Mouse (Mus musculus): ENCODE measurements around the gene Lcn2. TPM values are rescaled to one million over a fixed set of nuclear protein-coding genes. Genes with fewer than 3 reads are reported as not detected.

The Lcn2 gene
- polyA plus RNA-seq, 1 experiment = 0.58 TPM

- Histone ChIP-seq H3K4me3 (ENCODE audit: insufficient read depth, low read length) (peak overlapping the region; percentile 97), H3K27ac (ENCODE audit: insufficient read depth, low read length) (peak overlapping the region; percentile 76), H3K4me1 (ENCODE audit: control insufficient read depth, insufficient read depth, low read length) (peaks cover 1% of the 10 kb centered on the region)
- TF ChIP-seq POLR2A (IDR thresholded peaks at IDR 0.05; ENCODE audit: extremely low read depth, insufficient read depth, low read length) = peak; percentile 84; the same call in 1 of the 2 replicates
- TF ChIP-seq CTCF (IDR thresholded peaks at IDR 0.05; ENCODE audit: extremely low read depth, insufficient read depth, low read length) = no peak
Observed at GRCm38 (mm10) chr2:32395946-32396621, 8.0 kb upstream of the Lcn2 start.

- peak within 1 kb of the TSS; percentile 97 for H3K4me3 ChIP-seq (ENCODE audit: insufficient read depth, low read length)
- H3K4me1 ChIP-seq (ENCODE audit: control insufficient read depth, insufficient read depth, low read length) = peaks cover 1% of the 10 kb centered on the region
- peak within 1 kb of the TSS; percentile 76 for H3K27ac ChIP-seq (ENCODE audit: insufficient read depth, low read length)
- TF ChIP-seq POLR2A (IDR thresholded peaks at IDR 0.05; ENCODE audit: extremely low read depth, insufficient read depth, low read length) (peak; percentile 61; the same call in 1 of the 2 replicates), CTCF (IDR thresholded peaks at IDR 0.05; ENCODE audit: extremely low read depth, insufficient read depth, low read length) (no peak)
Observed at GRCm38 (mm10) chr2:32395484-32395945, 7.5 kb upstream of the Lcn2 start, which contains the start of gene Ptges2. TSS of gene Ptges2 (plus strand) at chr2:32395896.

- Histone ChIP-seq H3K27ac (ENCODE audit: insufficient read depth, low read length) (no peak overlapping the region), H3K4me3 (ENCODE audit: insufficient read depth, low read length) (peak overlapping the region; percentile 97), H3K4me1 (ENCODE audit: control insufficient read depth, insufficient read depth, low read length) (peaks cover 1% of the 10 kb centered on the region)
- TF ChIP-seq POLR2A (IDR thresholded peaks at IDR 0.05; ENCODE audit: extremely low read depth, insufficient read depth, low read length) (no peak), CTCF (IDR thresholded peaks at IDR 0.05; ENCODE audit: extremely low read depth, insufficient read depth, low read length) (peak; percentile 24; the same call in 1 of the 2 replicates)
Observed at GRCm38 (mm10) chr2:32394973-32395372, 6.9 kb upstream of the Lcn2 start.

DNA sequence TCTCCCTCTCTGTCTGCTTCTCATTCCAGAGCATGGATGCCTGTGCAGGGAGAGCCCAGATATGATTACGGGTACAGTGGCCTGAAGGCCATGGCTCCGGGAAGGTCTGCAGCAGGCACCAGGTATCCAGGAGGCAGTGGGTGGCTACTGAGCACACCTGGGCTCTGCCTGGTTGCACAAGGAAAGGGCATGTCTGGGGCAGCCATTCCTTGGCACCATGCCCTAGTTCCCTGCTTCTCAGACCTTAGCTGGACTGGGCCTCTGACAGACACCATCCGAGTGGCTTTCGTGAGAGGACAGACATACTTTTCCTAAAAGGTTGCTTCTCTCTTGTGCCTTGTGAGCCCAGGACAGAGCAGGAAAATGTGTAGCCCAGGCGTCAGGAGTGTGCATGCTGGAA is 4.0 kb upstream of the Lcn2 start:
- no peaks in the 10 kb centered on the region for H3K4me1 ChIP-seq (ENCODE audit: control insufficient read depth, insufficient read depth, low read length)
- H3K27ac ChIP-seq (ENCODE audit: insufficient read depth, low read length) = no peak overlapping the region
- no peak for TF ChIP-seq CTCF (IDR thresholded peaks at IDR 0.05; ENCODE audit: extremely low read depth, insufficient read depth, low read length)
- no peak for TF ChIP-seq POLR2A (IDR thresholded peaks at IDR 0.05; ENCODE audit: extremely low read depth, insufficient read depth, low read length)
- H3K4me3 ChIP-seq (ENCODE audit: insufficient read depth, low read length) = no peak overlapping the region

DNA sequence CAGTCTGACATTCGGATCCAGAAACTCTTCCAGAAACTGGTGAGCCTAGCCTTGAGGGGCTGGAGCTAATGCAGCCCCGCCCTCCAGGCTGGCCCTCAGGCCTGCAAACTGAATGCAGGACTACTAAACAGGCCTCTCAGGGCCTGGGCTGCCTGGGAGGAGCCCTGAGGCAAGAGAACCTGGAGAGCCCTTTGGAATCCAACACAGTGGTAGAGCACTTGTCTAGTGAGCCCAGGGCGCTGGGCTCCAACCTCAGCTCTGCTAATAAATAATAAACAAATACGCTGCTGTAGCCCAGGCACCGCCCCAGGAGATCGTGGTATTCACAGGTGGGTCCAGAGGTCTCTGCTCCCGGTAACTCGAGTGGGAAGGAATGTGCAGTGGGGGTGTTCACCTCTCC is 2.8 kb upstream of the Lcn2 start:
- Histone ChIP-seq H3K4me3 (ENCODE audit: insufficient read depth, low read length) (no peak overlapping the region), H3K4me1 (ENCODE audit: control insufficient read depth, insufficient read depth, low read length) (no peaks in the 10 kb centered on the region), H3K27ac (ENCODE audit: insufficient read depth, low read length) (no peak overlapping the region)
- TF ChIP-seq POLR2A (IDR thresholded peaks at IDR 0.05; ENCODE audit: extremely low read depth, insufficient read depth, low read length) (no peak), CTCF (IDR thresholded peaks at IDR 0.05; ENCODE audit: extremely low read depth, insufficient read depth, low read length) (no peak)

DNA sequence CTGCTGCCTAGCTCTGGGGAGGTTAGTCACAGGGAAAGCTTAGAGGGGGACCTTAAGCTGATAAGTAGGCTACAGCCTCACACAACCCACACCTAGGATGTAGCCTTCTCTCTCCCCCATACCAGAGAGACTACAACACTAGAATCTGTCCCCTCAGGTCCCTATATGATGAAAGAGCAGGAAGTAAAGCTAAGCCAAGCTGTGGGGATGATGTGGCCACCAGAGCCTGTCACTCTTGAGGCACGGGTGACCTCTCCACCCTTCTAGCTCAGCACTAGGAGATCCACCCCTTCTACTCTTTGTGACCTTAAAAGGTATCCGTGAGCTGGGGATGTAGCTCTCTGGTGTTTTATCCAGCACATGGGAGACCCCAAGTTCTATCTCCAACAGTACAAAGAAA is 1.1 kb upstream of the Lcn2 start:
- H3K27ac ChIP-seq (ENCODE audit: insufficient read depth, low read length) = no peak overlapping the region
- no peak overlapping the region for H3K4me3 ChIP-seq (ENCODE audit: insufficient read depth, low read length)
- TF ChIP-seq POLR2A (IDR thresholded peaks at IDR 0.05; ENCODE audit: extremely low read depth, insufficient read depth, low read length) (no peak), CTCF (IDR thresholded peaks at IDR 0.05; ENCODE audit: extremely low read depth, insufficient read depth, low read length) (no peak)
- H3K4me1 ChIP-seq (ENCODE audit: control insufficient read depth, insufficient read depth, low read length) = no peaks in the 10 kb centered on the region

DNA sequence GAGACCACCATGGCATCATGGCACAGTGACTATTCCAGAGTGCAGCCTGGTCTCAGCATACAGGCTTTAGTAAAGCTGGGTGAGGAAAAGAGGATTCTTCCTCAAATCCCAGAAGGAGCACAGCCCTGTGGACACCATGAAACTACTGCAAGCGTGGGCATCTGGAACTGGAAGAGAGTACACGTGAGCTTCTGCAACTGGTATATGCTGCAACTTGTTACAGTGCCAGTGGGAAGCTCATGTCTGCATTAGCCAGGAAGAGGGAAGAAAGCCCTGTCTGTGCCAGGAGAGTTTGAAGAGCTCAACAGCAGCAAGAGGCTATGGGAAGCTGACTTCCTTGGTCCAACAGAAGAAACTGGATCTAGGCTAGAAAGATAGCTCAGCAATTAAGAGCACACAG is 5.4 kb downstream of the Lcn2 start:
- H3K4me1 ChIP-seq (ENCODE audit: control insufficient read depth, insufficient read depth, low read length) = no peaks in the 10 kb centered on the region
- H3K27ac ChIP-seq (ENCODE audit: insufficient read depth, low read length) = no peak overlapping the region
- no peak overlapping the region for H3K4me3 ChIP-seq (ENCODE audit: insufficient read depth, low read length)
- TF ChIP-seq CTCF (IDR thresholded peaks at IDR 0.05; ENCODE audit: extremely low read depth, insufficient read depth, low read length) (no peak), POLR2A (IDR thresholded peaks at IDR 0.05; ENCODE audit: extremely low read depth, insufficient read depth, low read length) (no peak)

DNA sequence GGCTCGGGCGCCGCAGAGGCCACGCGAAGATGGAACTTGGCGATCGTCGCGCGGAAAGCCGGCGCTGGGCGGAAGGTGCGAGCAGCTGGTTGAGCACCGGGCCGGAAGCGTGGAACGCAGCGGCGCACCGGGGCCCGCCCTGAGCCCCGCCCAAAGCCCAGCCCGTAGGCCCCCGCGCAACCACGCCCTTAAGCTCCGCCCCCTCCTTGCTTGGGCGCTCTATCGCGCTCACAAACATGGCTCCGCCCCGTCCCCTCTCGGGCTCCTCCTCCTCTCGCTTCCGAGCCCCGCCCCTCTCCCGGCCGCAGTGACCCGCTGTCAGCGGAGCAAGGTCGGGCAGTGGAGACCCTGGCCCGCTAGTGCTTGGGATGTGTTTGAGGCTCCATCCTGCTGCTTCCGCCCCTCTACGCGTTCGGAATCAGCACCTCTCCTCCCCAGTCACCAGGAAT is 6.3 kb downstream of the Lcn2 start, which contains the start of gene 1110008P14Rik:
Gene 1110008P14Rik, minus strand, starts transcription at position 164 of the 449 bp plus-strand sequence.
- Histone ChIP-seq H3K4me1 (ENCODE audit: control insufficient read depth, insufficient read depth, low read length) (no peaks in the 10 kb centered on the region), H3K4me3 (ENCODE audit: insufficient read depth, low read length) (peak within 1 kb of the TSS; percentile 60), H3K27ac (ENCODE audit: insufficient read depth, low read length) (peak within 1 kb of the TSS; percentile 4)
- TF ChIP-seq POLR2A (IDR thresholded peaks at IDR 0.05; ENCODE audit: extremely low read depth, insufficient read depth, low read length) (peak; percentile 46; the same call in 1 of the 2 replicates), CTCF (IDR thresholded peaks at IDR 0.05; ENCODE audit: extremely low read depth, insufficient read depth, low read length) (no peak)

- TF ChIP-seq POLR2A (IDR thresholded peaks at IDR 0.05; ENCODE audit: extremely low read depth, insufficient read depth, low read length) (no peak), CTCF (IDR thresholded peaks at IDR 0.05; ENCODE audit: extremely low read depth, insufficient read depth, low read length) (no peak)
- Histone ChIP-seq H3K4me1 (ENCODE audit: control insufficient read depth, insufficient read depth, low read length) (peaks cover 1% of the 10 kb centered on the region; the same call in 1 of the 2 replicates), H3K4me3 (ENCODE audit: insufficient read depth, low read length) (peak overlapping the region; percentile 60), H3K27ac (ENCODE audit: insufficient read depth, low read length) (peak overlapping the region; percentile 4)
Observed at GRCm38 (mm10) chr2:32381141-32381774, 6.8 kb downstream of the Lcn2 start.
